Mouse (Mus musculus) cerebellum, postnatal 36 days (tissue): Measurements from ENCODE around the gene Lsm3.

ENCODE experiments used
- DNase-seq, 2 experiments: peaks; one replicate each; pipeline ENCODE4 v3.0.0; 2021 to 2022; ENCODE audit warnings: mixed read lengths in 2 of 2

Lsm3 gene

GRCm38 (mm10) chr6:91514135-91514534 lies 1.6 kb upstream of the Lsm3 start:
- no peak for DNase-seq

DNA sequence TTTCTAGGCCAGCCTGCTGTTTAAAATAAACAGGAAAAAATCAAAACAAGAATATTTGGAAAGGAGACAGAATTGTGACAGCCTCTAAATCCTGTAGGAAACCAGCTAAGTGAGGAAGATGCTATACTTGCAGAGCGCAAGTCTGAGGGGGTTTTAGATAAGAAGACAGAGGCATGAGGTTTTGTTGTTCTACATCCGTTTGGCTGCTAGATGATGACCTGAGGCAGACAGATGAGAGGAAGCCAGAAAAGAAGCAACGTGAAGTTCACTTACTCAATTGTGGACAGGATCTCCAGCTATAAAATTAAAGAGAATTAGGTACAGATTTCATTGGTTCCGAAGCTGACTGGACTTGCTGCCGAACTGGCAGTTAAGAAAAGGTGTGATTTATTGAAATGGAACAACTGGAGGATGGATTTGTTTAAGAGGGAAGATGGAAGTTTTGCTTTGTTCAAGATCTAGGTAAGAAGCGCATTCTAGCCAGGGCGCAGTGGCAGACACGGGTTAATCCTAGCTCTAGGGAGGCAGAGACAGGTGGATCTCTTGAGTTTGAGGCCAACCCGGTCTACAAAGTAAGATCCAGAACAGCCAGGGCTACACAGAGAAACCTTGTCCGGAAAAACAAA lies 878 bp upstream of the Lsm3 start:
- DNase-seq: no peak

DNA sequence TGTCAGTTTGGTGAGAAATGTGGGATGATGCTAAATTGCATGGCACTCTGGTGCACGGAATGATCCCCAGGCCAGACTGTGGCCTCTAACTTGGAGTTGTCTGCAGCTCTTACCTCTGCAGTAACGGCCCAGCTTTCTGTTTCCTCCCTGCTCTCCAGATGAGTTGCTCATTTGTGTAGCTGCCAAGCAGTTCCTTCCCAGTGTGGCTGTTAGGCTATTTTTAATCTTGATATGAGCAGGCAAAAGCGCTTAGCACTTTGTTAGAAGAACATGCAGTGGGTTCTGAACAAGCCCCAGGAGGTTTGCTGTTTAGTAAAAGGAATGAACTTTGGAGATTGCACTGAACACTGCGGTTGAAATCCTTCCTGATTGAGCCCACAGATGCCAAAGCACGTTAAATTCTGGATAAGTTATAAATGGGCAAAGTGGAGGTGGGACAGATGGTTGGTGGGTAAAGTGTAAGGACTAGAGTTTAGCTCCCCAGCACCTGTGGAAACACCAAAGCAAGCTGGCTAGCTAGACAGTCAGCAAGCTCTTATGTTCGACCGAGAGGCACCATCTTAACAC lies 2.8 kb downstream of the Lsm3 start:
- no peak for DNase-seq

DNA sequence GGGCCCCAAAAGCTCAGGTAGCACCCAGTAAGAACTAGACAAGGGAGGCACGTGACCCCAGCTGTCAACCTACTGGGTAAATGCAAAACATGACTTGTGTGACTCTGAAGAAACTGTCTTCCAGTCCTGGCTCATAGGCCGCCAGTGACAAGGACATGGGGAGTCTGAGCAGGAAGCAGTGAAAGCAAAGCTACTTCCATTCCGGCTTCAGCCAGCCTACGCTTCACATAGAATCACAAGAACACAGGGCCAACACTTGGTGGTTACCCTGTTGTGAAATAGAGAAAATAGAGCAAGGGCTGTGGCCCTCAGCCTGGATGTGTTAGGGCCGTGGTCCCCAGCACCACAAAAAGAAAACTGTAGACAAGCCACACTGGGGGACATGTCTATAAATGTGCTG lies 7.1 kb downstream of the Lsm3 start:
- no peak for DNase-seq

- no peak for DNase-seq
Measured at GRCm38 (mm10) chr6:91525544-91525943, 9.8 kb downstream of the Lsm3 start.

DNA sequence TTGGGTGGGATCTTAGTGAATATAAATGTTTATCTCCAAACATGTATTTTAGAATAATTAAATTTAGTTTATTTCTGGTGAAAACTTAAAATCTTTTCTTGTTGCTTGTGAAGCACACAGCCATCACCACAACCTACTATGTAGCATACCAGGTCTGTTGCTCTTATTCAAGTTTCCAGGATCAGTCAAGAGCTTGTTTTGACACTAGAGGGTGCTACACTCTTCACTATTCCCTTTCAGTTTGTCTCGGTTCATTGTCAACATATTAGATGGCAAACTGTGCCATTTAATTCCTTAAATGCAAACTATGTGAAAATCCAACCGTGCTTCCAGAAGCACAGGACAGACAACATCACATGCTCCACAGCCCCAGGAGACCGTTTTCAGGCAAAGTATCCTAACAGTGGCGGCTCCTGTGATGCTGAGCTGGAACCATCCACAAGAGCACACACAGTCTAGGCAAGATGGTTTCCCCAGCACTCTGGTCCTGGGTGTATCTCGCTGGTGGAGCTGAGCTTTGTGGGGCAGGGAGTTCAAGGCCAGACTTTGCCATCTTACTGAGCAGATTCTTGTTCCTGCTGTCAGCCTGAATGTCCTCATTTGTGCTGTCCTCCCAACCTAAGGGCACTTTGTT lies 11.6 kb downstream of the Lsm3 start:
- DNase-seq: peak in 1 of 2 experiments; percentile 8

DNA sequence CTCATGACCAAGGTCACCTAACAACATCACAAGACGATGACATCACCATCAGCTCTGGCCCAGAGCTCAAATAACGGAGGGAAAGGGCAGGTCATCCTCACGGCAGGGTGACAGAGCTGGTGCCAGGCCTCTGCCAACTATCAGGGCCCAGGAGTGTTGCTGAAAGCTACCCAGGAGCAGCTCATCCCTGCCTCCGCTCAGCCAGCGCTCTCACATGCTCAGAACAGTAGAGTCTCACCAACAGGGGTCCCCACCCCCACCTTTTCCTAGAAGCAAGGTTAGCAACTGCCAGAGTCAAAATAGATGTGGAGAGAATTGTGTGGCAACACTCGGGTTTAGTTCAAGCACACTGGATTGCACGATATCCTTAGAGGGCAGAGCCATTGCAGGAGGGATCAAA lies 12.5 kb downstream of the Lsm3 start:
- no peak for DNase-seq

- DNase-seq: no peak
Measured at GRCm38 (mm10) chr6:91530673-91531072, 14.9 kb downstream of the Lsm3 start.

GRCm38 (mm10) chr6:91531276-91531675 lies 15.5 kb downstream of the Lsm3 start:
- DNase-seq: no peak

DNA sequence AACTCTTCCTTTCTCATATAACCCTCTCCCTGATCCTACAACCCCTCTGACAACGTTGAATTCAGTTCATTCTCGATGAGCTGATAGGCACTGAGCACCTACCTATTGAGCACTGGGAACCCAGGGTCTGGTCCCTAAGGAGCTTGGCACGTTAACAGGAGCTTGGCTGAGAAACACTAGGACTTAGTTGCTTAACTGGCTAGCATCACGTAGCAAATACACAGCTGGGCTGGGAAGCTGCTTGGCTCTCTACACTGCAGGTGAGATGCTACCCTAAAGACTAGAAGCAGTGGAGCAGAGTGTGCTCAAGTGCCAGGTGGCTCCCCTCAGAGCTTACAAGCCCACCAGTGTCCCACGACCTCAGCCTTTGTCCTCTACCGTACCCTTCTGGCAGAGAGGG lies 16.9 kb downstream of the Lsm3 start:
- DNase-seq: no peak

DNA sequence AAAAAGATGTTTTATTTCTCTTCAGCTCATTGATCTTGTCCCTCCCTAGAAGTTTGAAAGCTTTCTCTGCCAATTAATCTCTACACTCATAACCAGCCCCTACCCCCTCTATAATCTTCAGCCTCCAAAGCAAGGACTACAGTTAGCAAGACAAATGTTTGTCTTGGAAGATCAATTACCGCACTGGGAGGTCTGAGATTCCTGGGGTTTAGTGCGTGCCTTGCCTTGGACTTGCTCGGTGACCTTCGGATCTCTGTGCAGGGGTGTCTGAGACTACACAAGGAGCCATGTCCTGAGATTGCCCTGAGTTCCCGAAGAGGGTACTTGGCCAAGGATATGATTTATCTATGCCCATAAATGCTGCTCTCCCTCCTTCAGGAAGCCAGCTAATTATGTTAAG lies 17.6 kb downstream of the Lsm3 start:
- DNase-seq: no peak

- no peak for DNase-seq
Measured at GRCm38 (mm10) chr6:91533771-91534170, 18.0 kb downstream of the Lsm3 start.

- DNase-seq: no peak
Measured at GRCm38 (mm10) chr6:91534268-91534667, 18.5 kb downstream of the Lsm3 start.

GRCm38 (mm10) chr6:91535231-91535630 lies 19.5 kb downstream of the Lsm3 start:
- DNase-seq: no peak

- no peak for DNase-seq
Measured at GRCm38 (mm10) chr6:91536047-91536765, 20.5 kb downstream of the Lsm3 start.

GRCm38 (mm10) chr6:91541276-91541675 lies 25.5 kb downstream of the Lsm3 start:
- DNase-seq: no peak

DNA sequence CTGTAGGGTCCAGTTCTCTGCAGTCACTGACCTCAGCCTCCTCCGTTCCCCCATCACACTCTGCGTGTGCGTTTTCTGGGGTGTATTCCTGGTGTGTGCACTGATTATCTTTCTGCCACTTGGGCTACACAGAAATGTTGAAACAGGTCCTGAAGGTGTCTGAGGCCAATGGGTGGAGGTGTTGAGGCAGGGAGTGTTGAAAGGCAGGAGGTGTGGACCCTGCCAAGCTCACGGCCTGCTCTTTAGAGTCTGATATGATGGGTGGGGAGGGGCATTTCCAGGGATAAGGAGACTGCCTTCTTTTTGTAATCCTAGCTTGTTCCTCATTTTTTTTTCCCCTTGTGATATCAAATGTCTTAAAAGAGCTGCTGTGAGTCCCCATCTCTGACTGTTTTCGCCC lies 27.3 kb downstream of the Lsm3 start:
- no peak for DNase-seq

GRCm38 (mm10) chr6:91546241-91546884 lies 30.6 kb downstream of the Lsm3 start:
- DNase-seq: no peak

DNA sequence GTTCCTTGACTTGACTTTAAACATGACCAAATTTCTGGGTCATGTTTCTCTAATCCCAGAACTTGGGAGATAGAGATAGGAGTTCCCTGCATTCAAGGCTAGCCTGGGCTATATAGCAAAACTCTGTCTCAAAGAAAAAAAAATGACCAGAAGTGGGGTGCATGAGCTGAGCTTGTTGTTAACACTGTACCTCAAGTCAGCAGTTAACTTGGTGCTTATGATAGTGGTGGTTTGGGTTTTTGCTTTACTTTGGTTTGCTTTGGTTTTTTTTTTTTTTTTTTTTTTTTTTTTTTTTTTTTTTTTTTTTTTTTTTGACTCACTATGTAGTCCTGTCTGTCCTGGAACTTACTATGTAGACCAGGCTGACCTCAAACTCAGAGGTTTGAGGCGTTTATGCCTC lies 31.6 kb downstream of the Lsm3 start:
- DNase-seq: no peak

DNA sequence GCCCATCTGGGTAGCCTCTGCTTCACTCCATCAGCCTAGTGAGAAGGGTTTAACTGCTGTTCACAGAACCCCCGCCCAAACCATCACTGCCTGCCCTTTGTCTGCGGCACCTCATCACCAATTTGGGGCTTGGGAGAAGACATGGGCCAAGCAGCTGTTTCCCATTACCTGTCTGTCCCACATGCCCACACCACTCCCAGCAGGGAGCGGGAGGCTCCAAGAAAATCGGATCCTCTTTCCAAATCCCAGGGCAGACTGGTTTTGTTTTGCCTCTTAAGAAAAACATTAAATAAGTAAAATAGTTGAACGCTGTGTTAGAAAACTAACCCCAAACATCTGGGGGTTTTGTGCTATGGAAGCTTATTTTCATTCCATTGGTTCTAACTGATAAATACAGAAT lies 33.9 kb downstream of the Lsm3 start:
- DNase-seq: no peak

DNA sequence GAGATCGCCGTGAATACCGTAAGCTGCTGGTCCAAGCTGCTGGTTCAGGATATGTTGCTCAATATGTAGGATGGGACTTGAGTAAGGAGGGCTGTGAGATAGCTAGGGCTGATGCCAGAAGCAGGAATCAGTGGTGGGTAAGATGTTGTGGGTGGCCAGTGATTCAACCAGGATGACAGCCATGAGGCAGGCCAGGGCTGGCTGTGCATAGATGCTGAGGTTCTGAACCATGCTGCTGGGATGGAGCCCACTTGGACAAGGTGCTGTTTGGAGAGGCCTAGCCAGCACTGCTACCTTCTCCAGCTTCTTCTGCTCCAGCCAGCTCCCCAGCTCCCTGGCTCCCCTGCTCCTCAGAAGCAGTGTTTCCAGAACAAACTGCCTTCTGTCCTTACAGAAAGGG lies 35.9 kb downstream of the Lsm3 start:
- DNase-seq: no peak

DNA sequence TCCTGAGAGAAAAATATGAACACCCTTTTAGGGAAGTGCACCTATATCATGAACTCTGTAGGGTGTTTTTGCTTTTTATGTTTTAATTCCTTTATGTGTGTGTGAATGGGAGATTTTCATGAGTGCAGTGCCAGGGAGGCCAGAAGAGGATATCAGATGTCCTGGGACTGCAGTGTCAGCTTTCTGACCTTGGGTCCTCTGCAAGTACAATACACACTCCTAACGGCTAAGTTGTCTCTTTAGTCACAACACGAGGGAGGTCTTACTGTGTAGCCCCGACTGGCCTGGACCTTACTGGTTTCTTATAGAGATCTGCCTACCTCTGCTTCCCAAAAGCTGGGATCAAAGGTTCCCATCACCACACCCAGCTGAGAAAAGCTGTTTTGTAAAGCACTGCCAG lies 37.0 kb downstream of the Lsm3 start:
- no peak for DNase-seq

DNA sequence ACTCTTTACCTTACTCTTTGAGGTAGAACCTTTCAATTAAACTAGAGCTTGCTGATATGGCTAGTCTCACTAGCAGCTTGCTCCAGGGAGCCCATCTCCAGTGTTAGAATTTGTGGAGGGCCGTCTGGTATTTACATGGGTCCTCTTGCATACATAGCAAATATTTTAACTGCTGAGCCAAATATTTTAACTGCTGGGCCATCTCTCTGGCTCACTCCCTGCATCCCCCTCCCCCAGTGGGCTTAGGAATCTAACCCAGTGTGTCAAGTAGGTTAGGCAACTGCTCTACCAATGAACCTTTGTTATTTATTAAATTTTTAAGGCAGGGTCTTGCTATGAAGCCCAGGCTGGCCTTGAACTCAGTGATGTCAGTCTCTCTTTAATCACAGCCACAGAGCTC lies 42.8 kb downstream of the Lsm3 start:
- no peak for DNase-seq

GRCm38 (mm10) chr6:91559371-91559770 lies 43.6 kb downstream of the Lsm3 start:
- DNase-seq: no peak
